Mouse (Mus musculus): ENCODE results near the gene Ing3. TPM values are rescaled to one million over a fixed set of nuclear protein-coding genes. Genes with fewer than 3 reads are reported as not detected.

Ing3 gene
- polyA plus RNA-seq, 2 experiments from 2014 or later = 74.7 to 101 TPM

DNA sequence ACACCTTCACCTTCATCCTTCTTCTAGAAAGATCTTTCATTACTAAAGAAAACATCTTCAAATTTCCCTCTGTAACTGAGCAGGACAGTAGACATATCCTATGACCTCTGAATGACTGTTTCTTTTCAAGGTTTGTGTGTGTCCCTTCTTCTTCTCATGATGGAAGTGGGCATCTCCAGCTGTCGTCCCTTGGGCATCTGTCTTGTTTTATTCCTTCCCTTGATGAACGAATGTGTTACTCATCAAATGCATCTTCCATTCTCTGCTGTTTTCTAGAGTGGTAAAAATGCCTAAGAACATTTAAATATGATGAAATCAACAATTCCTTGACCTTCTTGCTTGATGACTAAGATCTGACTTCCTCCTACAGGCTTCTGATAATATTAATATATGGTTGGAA lies 43.7 kb downstream of the Ing3 start:
- no peak for ATAC-seq

DNA sequence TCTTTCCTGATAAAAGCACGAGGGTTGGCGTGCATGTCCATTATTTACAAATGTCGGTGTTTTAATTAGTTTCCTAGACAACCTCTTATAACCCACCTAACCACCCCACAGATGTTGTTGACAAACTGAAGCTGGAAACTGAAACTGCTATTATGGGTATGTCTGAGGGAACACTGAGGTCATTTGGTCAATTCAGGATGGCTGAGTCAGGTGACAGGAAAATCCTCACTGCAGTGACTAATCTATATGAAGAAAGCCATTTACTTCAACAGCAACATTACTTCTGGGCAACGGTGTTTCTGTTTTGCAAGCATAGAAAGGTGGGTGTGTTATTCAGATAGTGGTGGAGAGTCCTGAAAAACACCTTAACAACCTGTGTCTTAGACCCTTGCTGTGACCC lies 48.8 kb downstream of the Ing3 start:
- ATAC-seq = no peak

DNA sequence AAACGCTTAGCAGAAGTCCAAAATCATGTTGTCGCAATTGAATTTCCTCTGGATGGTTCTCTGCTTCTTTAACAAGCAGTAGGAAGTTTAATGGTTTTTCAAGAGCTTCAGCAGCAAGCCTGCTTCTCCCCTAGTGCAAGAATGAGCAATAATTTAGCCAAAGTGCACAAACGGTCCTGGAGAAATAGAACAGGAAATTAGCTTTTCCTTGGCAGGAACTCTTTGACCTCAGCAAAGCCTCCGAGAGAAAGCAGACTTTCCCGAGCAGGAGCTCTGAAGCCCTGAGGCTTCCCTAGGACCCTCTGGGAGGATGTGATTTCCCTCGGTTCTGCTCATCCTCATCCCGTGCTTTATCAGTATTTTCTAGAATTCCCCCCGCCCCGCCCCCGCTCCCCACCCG lies 49.7 kb downstream of the Ing3 start:
- no peak for ATAC-seq

DNA sequence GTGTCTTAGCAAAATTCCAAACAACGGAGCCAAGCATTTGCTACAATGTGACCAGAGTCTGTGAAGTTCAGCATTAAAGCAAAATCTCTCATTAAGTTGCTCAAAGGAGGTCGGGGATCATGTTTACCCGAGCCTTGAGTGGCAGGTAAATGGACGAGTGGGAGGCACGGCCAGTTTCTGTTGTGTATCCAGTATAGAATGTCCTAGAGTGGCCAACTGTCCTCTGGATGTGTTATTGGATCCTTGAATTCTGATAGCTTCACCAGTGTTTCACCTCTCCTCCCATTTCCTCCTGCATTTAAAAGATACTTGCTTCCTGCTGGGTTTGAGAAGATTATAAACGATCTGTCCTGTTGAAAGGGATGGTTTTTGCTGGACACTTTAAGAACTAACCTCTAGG lies 50.7 kb downstream of the Ing3 start:
- ATAC-seq = no peak

DNA sequence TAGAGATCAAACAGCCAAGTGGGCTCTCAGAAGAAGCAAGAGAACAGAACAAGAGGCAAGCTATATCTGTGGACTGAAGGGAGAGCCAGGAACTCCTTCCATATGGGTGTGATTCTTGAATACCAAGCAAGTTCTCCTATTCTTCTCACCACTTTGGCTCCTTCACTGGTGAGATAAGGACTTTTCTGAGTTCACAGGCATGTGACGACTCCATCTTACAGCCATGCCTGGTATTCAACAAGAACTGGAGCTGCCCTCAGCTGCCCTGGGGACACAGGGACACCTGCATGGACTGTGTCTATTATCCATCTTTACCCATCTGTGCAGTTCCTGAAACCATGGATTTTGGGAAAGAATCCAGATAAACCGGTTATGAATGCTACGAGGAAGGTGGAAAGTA lies 51.5 kb downstream of the Ing3 start:
- no peak for ATAC-seq

DNA sequence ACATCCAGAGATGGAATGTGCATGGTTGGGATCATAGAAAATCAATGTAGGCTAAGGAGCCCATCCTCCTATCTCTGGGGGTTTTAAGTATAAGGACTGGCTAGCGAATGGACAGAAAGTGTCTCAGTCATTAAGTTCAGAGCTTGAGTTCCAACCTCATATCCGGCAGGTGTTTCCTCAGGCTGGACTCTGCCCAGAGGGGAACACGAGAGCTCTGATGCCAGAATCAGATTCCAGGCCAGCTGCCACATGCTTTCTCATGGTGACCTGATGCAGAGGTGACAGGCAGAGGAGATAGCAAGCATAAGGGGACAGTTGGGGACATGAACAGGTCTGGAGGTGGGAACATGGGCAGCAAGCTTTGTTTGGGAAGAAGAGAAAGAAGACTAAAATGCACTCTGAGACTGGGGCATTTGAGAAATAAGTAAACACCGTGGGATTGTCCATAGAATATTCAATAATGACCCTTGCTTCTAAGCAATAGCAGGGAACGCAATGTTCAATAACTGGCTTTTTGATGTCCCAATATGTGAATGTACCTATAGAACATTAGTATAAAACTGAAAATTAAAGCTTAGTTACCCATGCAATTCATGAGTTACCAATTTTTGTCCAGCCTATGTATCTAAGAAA lies 52.0 kb downstream of the Ing3 start:
- ATAC-seq = no peak

DNA sequence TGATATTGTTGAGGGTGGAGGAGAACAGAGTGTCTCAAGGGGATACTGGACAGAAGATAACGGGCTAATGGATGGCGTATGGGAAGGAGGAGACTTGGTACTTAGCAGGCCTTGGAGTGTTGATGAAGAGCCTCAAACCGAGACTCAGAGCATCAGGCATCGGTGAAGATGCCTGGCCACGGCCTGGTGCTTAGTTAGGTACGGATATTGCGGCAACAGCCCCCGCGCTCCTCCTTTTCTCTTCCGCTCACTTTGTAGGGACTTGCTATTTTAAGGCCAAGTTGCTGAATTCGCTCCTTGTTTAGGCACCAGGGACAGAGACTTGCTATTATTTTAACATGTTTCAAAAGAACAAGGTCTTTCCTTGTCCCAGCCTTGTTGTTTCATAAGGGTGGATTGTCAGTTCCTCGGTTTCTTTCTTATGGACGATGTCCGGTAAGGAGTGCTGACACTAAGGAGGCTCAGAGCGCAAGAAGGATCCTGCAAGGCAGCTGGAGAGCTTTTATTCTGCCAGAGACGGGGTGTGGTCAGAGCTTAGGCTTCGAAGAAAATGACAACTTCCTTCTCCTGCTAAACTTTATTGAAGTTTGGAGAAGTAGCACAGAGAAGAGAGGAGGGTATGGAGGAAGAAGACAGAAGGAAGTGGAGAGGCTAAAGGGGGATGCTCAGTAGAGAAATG lies 53.3 kb downstream of the Ing3 start:
- no peak for ATAC-seq

DNA sequence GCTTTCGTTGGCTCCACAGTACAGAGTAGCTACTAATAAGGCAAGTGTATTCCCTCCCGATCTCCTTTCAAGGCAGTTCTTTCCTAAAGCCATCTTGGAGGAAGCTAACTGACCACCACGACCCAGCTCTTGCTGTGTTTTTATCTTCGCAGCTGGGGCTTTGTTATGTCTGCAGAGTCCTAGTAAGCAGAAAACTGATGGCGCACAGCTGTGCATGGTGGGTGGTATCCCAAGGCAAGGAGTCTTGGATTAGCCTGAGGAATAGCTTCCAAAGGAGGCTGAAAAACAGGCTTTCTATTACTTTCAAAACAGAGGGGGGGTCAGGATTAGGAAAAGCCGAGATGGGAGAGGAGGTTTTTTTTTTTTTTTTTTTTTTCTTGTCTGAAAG lies 53.8 kb downstream of the Ing3 start:
- ATAC-seq = no peak

DNA sequence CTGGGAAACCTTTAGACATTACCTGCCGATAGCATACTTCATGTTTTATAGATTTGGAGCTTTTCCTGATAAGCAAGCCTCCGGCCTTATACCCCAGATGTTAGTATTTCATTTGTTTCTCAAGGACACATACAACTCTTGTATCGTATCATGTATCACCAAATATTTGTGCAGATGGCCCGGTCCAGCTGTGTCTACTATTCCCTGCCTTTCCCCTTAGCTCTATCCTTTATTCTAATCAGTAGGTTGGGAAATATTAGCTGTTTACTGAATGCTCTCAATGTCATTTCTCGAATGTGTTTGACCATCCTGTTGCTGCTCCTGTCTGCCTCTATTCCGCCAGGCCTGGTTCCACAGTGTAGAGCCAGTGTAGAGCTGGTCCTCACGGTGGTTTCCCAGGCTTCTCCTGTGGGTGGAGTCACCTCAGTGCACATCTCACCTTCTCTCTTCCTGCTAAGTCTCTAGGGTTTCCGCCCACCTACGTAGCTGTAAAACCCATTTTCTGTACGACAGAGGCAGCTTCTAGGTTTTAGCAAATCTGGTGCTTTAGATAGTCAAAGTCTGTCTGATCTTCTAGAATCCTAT lies 54.7 kb downstream of the Ing3 start:
- ATAC-seq = no peak

DNA sequence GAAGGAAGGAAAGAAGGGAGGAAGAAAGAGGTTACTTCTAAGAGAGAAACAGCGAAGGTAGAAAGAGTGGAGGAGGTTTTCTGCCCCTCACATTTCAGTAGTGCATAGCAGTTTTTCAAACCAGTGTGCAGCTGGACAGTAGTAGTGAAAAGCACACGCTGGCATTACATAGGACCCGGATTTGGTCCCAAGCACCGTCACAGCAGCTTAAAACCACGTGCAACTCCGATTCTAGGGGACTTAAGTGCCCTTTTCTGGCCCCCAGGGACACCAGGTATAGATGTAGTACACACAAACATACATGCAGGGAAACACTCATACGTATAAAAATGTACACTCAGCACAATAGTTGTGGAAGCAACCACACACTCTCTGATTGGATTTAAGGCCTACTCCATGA lies 59.0 kb downstream of the Ing3 start:
- no peak for ATAC-seq

DNA sequence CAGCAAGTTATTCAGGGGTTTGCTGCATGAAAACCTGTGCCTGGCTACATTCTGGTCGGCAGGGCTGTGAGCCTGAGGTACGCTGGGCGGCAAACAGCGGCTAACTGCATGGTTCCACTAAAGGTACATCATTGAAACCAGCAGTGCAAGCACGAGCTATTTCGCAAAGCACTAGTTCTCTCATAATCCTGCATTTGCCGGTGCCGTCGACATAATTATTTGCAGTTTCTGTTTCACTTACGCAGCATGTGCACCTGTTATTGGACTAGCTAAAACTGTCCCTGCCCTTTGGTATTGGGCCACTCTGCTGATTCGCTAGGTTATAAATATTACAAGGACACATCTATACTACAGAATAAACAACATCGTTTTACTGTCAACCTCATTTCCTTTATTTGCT lies 60.9 kb downstream of the Ing3 start:
- no peak for ATAC-seq

DNA sequence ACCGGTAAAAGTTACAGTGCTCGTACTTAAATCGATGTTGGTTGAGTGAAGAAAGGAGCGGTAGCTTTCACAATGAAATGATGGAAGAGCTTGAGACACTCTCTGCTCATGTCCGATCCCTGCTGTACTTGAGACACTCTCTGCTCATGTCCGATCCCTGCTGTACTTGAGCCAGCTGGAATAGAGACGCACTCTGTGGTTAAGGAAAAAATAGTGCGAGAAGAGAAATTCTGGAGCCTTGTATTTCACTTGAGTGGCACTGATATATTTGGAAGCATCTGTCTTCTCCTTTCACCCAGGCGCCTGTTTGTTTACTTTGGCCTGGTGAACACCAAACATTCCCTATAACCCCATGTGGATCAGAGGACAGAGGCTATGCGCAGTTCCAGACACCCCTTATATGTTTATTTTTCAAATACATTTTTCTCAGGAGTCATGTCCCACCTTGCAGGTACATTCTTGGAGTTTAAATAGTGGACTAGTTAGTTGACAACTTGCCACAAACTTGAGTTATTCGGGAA lies 61.5 kb downstream of the Ing3 start:
- ATAC-seq = no peak

DNA sequence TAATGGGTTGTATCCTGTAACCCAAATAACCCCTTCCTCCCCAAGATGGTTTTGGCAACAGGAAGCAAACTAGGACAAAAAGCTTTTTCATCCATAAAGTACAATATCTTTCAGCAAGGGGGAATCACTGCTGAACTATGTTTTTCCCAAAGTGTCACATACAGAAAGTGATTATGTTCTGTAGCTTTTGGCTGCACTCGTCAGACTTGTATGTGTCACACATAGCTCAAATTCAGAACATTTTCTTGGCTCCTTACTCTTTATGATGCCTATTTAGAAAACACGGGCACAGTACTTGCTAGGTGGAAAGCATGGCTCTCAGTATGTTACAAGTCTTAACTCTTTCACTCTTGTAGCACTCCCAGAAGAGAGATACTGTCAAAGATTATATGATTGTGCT lies 62.2 kb downstream of the Ing3 start:
- no peak for ATAC-seq

DNA sequence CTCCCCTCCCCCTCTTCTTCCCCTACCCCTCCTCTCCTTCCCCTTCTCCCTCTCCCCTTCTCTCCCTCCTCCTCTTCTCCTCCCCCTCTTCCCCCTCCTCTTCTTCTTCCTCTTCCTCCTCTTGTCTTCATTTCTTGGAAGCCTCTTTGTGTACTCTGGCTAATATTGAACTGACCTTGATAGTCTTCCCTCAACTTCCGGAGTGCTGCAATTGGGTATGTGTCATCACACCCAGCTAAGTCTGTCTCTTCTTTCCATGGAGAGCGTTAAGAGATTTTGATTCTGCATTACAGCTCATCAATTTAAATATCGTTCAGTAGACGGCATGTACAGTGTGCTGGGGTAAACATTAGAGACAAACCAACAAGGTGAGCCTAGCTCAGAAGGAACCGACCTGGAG lies 62.7 kb downstream of the Ing3 start:
- no peak for ATAC-seq

DNA sequence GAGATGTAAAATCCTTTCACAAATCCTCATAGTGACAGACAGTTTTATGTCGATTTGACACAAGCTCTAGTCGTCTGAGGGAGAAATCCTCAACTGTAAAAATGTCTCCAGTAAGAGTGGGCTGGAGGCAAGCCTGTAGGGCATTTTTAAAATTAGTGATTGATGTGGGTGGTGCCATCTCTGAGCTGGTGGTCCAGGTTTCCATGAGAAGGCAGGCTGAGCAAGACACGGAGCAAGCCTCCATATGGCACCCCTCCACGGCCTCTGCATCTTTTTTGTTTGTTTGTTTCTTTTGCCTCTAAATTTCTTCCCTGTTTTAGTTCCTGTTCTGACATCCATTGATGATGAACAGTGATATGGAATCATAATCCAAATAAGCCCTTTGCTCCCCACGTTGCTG lies 63.1 kb downstream of the Ing3 start:
- no peak for ATAC-seq

DNA sequence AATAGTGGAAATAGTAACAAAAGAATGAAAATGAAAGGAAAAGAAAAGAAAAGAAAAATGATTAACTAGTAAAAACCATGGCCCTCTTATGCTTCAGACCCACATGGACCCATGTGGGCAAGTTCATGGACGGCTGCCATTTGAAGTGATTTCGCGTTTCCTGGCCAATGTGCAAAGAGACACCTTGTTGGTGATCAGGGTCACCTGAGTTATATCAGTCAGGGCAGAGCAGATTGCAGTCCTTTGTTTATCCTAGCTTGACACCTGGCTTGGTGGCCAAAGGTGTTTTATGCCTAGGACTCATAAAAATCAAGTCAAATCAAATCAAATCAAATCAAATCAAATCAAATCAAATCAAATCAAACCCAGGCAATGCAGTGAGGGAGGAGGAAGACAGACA lies 64.0 kb downstream of the Ing3 start:
- no peak for ATAC-seq

DNA sequence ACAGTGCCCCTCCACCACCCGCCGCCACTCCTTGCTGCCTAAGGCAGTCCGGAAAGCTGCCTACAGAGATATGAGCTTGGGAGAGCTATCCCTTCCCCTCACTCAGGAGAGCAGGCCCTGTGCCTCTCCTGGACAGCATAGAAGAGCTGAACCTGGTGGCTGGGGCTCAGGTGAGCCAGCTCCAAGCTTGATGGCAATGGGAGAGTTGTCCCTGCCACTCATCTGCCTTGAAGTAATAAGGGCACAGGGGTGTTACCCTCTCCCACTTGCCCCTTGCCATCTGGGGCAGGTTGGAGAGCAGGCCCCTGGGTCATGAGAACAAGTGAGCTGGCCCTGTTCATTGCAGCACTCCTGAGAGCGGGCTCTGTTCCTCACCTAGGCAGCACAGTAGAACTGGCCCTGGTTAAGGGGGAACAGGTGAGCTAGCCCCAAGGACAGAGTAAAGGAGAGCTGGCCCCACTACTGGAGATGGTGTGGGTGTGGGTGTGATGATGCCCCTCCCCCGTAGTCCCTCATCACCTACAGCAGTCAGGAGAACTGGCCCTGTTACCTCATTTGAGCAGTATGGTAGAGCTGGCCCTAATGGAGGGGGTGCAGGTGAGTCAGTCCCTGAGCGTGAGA lies 65.0 kb downstream of the Ing3 start:
- no peak for ATAC-seq

DNA sequence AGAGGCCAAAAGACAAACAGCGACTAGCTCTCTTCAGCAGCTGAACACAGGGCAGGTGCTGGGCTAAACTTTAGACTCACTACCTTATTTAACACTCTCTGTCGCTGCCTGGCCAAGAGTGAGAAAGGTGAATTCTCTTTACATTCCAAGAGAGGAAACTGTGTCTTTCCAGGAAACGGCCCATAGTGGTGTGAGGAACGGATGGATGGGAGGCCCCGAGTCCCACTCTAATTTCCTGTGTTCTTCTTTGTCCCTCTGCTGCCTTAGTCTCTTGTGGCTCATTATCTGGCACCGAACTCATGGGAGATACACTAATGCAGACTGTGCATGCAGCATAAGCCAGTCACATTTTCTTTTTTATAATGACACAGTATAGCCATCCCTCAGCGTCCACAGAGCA lies 68.3 kb downstream of the Ing3 start:
- no peak for ATAC-seq

DNA sequence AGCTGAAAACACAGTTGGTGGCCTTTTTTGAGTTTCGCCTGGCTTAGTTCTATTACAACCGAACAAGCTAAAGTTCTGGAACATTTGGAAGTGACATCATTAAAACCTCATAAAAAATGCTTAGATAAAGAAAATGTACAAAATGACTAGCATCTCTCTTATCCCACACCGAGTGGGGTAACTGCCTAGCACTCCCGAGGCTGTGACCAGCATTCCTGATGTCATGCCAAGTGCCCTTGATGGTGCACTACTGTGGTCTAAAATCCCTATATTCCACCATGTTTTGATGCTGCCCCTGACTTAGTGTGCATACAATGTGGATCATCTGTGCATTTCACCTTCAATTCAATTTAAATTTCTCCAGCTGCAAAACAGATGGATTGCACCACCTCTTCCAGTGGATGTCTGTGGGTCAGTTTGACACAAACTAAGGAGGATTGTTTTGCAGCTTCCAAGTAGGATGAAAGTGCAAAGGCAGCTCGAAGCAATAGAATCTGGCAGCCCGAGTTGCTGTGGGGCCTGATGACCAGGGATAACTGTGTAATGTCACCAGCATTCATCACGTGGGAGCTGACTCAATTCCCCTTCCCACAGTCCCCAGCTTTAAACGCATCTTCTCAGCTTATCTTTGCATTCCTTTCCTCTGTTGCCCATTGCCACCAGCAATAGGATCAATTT lies 69.5 kb downstream of the Ing3 start:
- ATAC-seq = no peak

DNA sequence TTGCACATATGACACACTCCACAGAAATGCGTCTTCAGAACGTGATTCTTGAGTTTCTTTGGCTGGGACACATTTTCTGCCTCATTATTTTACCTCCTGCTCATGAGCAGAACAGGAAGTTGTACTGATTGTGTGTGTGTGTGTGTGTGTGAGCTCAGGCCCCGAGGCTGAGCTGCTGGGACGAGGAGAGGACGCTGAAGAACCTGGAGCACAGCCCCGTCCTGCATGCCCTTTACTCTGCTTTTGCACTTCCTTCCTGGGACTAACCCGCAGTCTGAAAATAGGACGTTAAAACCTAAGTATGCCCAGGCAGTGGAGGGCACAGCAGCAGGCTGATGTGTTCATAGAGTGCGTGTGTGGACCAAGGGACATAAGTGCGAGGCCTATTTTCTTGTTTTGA lies 70.3 kb downstream of the Ing3 start:
- ATAC-seq = no peak

DNA sequence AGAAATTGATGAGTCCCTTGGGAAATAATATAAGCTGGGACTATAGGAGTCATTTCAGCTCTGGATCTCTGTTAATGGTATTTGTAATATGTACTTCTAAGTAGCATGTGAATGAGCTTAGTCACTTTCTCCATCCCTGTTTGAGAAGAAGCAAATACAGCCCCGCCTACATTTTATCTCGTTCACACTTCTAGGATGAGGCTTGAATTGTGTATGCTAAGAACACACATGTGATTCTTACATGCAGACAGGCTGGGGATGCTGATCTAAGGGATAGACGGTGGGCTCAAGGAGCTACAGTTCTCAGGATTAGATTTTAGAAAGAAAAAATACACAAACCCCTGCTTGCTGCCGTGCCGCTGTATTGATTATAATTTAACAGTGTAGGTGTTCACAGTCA lies 71.3 kb downstream of the Ing3 start:
- ATAC-seq = no peak

DNA sequence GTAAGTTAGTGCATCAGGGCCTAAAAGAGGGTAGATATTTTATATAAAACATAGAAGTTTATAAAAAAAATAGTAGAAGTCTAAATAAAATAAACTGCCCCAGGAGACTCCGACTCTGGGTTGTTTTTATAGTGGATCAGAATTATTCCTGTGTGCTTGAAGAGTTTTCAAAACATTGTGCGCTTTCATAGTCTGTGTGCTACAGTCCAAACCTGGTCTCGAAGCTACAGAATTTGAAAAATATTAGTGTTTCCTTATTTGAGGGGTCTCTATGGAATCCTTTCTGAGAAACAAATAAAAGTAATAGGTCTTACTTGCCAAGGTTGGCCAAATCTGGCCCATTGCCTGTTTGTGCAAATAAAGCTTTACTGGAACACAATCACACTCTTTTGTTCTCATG lies 71.9 kb downstream of the Ing3 start:
- ATAC-seq = no peak

DNA sequence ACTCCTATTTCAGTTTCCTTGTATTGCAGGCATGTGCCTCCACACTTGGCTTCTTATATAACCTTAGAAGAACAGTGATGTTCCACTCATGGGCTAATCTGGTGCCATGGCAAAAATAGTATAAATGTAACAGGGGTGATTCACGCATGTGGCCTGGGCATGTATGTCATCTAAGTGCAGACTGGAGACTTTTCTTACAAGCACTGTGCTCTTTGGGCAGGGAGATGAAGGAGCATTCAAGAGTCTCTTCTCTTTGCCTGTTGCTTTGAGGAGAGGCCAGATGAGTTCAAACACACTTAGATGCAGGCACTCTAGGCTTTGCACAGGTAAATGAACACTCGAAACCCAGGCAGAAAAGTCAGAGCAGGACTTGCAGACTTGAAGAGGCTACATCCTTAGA lies 74.8 kb downstream of the Ing3 start:
- ATAC-seq = no peak

All from CD4-positive, CD25-positive, alpha-beta regulatory T cell, adult 4 months (primary cell).